Mouse (Mus musculus) midbrain, embryonic 12.5 days (tissue): ENCODE measurements around the gene Hoxa1. TPM values are rescaled to one million over a fixed set of nuclear protein-coding genes. Genes with fewer than 3 reads are reported as not detected.
A peak's percentile ranks its signal among the peaks of the same experiment; 100 is the strongest.

Source experiments
- ATAC-seq: fragments of 200-750 bp; cut with Nextera tagmentation; 2 replicates; pipeline ENCODE4 v1.8.0; 2017; ENCODE audit warnings: low read depth, moderate TSS enrichment, moderate library complexity; ENCODE audit not compliant: low FRiP score
- H3K27ac ChIP-seq: fragments of 300-500 bp; sonication (generic); replicated peaks from 2 replicates; pipeline ENCODE4 v1.5.1; 2016; ENCODE audit warnings: mild to moderate bottlenecking
- H3K27me3 ChIP-seq: fragments of 300-500 bp; sonication (generic); 2 replicates; pipeline ENCODE4 v1.6.1; 2016; ENCODE audit warnings: mild to moderate bottlenecking
- H3K36me3 ChIP-seq: fragments of 300-500 bp; sonication (generic); 2 replicates; pipeline ENCODE4 v1.6.1; 2016
- H3K4me1 ChIP-seq: fragments of 300-500 bp; sonication (generic); 2 replicates; pipeline ENCODE4 v1.6.1; 2016
- H3K4me2 ChIP-seq: fragments of 300-500 bp; sonication (generic); replicated peaks from 2 replicates; pipeline ENCODE4 v1.6.1; 2016; ENCODE audit warnings: mild to moderate bottlenecking, moderate library complexity
- H3K4me3 ChIP-seq: fragments of 300-500 bp; sonication (generic); 2 replicates; pipeline ENCODE4 v1.5.1; 2016; ENCODE audit warnings: mild to moderate bottlenecking
- H3K9ac ChIP-seq: fragments of 300-500 bp; sonication (generic); replicated peaks from 2 replicates; pipeline ENCODE4 v1.6.1; 2016; ENCODE audit warnings: mild to moderate bottlenecking, moderate library complexity
- H3K9me3 ChIP-seq: fragments of 300-500 bp; sonication (generic); 2 replicates; pipeline ENCODE4 v1.6.1; 2016; ENCODE audit warnings: mild to moderate bottlenecking
- WGBS: fragments of 180-500 bp; shearing (Covaris S2); methylation state at CpG from one replicate; pipeline ENCODE4 v1.1.7; 2016; 5-methylcytosine and 5-hydroxymethylcytosine counted together
- polyA plus RNA-seq: library from polyadenylated mRNA; unstranded; fragments of >200 nt; fragmentation: Nextera tagmentation; extraction: Ambion mirVana; gene quantifications from 2 replicates; pipeline ENCODE4 v1.2.1, GENCODE M21; 2016

Gene Hoxa1
- polyA plus RNA-seq, 1 experiment from 2014 or later: 0.83 TPM

DNA sequence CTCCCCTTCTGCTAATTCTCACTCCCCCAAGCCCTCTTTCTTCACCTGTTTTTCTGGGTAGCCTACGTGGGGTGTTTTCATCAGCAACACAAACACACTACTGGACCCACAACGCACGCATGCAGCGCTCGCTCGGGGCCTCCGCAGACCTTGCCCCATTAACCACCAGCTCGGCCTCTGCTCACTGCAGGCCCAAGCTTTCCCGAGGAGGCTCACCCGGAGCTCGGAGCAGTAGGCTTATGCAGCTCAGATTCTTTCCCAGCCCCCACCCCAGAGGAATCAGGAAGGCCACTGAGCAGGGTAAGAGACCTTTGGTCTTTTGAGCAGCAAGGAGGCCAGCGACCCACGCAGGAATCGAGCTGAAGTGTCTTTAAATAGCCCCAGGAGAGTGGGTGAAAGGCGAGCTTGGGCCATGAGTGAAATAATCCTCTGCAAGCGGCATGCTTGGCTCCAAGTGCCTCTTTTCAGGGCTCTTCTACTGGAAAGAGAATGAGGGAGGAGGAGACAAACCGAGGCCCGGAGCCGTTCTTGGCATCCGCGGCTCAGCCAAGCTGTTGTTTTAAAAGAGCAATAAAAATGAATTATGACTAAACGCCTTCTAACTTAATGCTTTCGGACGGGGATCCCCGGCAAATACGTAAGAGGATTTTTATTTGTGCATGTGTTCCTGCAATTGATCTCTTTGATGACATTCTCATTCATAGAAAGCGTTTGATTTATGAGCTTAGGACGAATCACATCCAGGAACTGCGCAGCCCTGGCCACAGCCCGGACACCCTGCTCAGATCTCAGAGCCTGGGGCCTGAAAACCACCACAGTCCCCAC is 2.6 kb upstream of the Hoxa1 start:
- no peak overlapping the region for H3K27ac ChIP-seq
- no peaks in the 10 kb centered on the region for H3K9me3 ChIP-seq
- H3K36me3 ChIP-seq: no peaks in the 10 kb centered on the region
- H3K4me3 ChIP-seq: no peak overlapping the region
- no peak overlapping the region for H3K4me2 ChIP-seq
- under 1% methylated on average over 30 of the region's 30 CpGs for WGBS
- H3K9ac ChIP-seq: no peak overlapping the region
- no peak for ATAC-seq
- peaks cover 97% of the 10 kb centered on the region for H3K27me3 ChIP-seq
- peaks cover 18% of the 10 kb centered on the region for H3K4me1 ChIP-seq

DNA sequence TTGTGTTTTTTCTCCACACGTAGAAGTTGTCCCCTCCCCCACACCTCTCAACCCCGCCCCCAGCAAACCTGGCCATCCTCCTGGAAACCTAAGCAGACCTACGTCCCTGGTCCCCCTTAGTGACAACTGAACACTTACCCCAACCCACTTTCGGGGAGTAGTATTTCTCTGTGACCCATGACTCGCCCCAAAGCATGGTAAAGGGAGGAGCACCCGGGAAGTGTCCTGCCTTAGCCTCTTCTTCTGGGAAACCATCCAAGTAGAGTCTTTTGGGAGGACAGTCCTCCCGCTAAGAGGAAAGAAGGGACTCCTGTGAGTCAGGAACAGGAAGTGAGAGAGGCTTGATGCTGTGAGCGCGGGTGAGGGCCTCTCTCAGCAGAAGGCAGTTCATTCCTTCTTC is 1.9 kb upstream of the Hoxa1 start:
- 1% methylated on average over 9 of the region's 9 CpGs for whole genome bisulfite sequencing
- no peaks in the 10 kb centered on the region for H3K36me3 ChIP-seq
- H3K9ac ChIP-seq: no peak overlapping the region
- H3K4me2 ChIP-seq: no peak overlapping the region
- no peak for ATAC-seq
- no peak overlapping the region for H3K27ac ChIP-seq
- peaks cover 97% of the 10 kb centered on the region for H3K27me3 ChIP-seq
- peaks cover 18% of the 10 kb centered on the region for H3K4me1 ChIP-seq
- H3K9me3 ChIP-seq: no peaks in the 10 kb centered on the region
- no peak overlapping the region for H3K4me3 ChIP-seq

DNA sequence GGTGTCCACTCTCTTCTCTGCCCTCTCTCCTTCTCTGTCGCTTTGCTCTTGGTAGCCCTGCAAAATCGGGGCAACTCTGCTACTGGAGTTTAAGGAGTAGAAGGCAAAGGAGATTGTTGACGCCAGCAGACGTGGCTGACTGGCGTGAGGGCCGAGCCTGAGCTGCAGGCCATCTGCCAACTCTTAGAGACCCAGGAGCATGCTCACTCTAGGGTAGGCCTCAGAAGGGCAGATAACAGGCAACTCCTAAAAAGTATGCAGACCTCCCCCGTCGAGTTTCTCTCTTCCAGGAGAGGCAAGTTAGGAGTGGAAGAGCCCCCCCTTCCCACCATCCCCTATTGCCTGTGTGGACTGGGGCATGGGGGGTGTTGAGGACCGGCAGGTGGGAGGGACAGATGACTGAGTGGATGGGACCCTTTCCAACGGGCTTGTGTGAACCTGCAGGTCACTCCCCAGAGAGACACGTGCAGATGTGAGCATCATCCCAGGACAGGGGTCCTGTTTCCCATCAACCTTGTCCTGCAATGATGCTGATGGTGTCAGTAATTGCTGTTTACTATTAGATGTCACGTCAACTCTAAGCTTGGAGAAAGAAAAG is 1.1 kb upstream of the Hoxa1 start:
- no peaks in the 10 kb centered on the region for H3K36me3 ChIP-seq
- no peak for ATAC-seq
- H3K4me3 ChIP-seq: peak overlapping the region; percentile 53
- no peak overlapping the region for H3K27ac ChIP-seq
- no peak overlapping the region for H3K9ac ChIP-seq
- 1% methylated on average over 12 of the region's 12 CpGs for WGBS
- no peaks in the 10 kb centered on the region for H3K9me3 ChIP-seq
- H3K4me2 ChIP-seq: peak overlapping the region; percentile 97
- H3K27me3 ChIP-seq: peaks cover 97% of the 10 kb centered on the region
- peaks cover 18% of the 10 kb centered on the region for H3K4me1 ChIP-seq

DNA sequence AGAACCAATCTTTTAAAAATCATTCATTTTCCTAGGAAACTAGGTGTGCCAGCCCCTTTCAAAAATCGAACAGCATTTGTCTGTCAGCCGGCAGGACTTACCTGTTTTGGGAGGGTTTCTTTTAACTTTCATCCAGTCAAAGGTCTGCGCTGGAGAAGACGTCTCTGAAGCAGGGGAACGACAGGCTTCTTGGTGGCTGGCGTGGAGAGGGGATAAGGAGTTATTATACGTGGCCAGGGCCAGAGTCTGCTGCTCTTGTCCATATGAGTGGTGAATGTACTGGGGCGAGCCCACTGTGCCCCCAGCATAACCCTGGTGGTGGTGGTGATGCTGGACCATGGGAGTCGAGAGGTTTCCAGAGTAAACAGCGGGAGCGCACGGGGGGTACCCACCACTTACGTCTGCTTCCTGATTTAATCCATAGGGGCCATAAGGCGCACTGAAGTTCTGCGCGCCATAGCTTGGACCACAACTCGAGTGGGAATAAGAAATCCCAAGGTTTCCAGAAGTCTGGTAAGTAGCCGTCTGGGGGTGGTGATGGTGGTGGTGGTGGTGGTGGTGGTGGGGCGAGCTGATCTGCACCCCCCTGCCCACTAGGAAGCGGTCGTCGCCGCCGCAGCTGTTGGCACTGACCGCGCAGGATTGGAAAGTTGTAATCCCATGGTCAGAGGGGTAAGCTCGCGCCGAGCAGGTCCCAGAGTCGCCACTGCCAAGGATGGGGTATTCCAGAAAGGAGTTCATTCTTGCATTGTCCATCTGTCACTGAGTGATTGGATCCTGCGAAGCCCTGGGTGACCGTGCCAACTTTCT is 446 bp downstream of the Hoxa1 start:
- ATAC-seq: no peak

DNA sequence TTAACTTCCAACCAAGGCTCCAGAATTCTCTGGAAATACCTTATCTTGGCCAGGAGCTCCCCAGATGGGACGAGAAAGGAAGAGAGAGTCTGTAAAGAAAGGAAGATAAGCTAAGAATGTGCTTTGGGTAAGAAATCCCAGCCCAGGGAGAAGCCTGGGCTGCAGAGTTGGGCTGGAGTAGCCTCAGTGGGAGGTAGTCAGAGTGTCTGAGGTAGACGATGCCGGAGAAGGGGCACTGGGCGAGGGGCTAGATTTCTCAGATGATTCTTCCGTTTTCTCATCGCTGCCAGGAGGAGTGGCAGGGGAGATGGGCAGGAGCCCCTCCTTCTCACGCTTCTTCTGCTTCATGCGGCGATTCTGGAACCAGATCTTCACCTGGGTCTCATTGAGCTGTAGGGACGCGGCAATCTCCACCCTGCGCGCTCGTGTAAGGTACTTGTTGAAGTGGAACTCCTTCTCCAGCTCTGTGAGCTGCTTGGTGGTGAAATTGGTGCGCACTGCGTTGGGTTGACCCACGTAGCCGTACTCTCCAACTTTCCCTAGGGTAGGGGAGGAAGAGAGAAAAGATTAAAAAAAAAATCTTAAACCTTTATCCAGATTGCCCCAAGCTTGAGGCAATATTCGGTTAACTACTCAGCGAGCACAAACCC is 1.4 kb downstream of the Hoxa1 start:
- H3K4me3 ChIP-seq: no peak overlapping the region
- peaks cover 18% of the 10 kb centered on the region for H3K4me1 ChIP-seq
- no peak overlapping the region for H3K27ac ChIP-seq
- H3K27me3 ChIP-seq: peaks cover 98% of the 10 kb centered on the region
- 2% methylated on average over 20 of the region's 20 CpGs for WGBS
- no peaks in the 10 kb centered on the region for H3K36me3 ChIP-seq
- no peak overlapping the region for H3K4me2 ChIP-seq
- ATAC-seq: no peak
- no peak overlapping the region for H3K9ac ChIP-seq
- H3K9me3 ChIP-seq: no peaks in the 10 kb centered on the region

More for the DNA sequence above, 446 bp downstream of the Hoxa1 start:
- no peak overlapping the region for H3K9ac ChIP-seq
- WGBS: 3% methylated on average over 32 of the region's 32 CpGs
- H3K4me1 ChIP-seq: peaks cover 18% of the 10 kb centered on the region
- H3K36me3 ChIP-seq: no peaks in the 10 kb centered on the region
- H3K4me3 ChIP-seq: peak overlapping the region; percentile 53
- no peaks in the 10 kb centered on the region for H3K9me3 ChIP-seq
- H3K4me2 ChIP-seq: peak overlapping the region; percentile 97
- peaks cover 97% of the 10 kb centered on the region for H3K27me3 ChIP-seq
- H3K27ac ChIP-seq: no peak overlapping the region

DNA sequence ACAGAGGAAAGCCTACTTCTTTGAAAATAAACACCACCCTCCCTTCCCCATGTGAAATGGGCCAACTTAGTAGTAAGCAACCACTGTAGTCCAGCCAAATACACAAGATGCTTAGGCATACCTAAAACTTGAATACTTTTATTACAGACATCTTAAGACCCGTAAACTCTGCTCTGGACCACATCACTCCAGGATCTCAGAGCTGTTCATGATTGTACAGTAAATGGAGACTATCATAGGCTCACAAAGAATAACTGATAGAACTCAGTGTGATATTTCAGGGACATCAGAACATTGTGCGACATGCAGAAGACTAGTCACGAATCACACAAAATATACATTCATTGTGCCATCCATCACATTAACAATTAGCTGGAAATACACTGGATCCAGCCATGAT is 2.6 kb downstream of the Hoxa1 start:
- WGBS: 44% methylated on average over 3 of the region's 3 CpGs
- H3K9ac ChIP-seq: no peak overlapping the region
- no peak overlapping the region for H3K4me2 ChIP-seq
- no peak for ATAC-seq
- H3K9me3 ChIP-seq: no peaks in the 10 kb centered on the region
- H3K4me1 ChIP-seq: peaks cover 18% of the 10 kb centered on the region
- no peak overlapping the region for H3K27ac ChIP-seq
- H3K27me3 ChIP-seq: peaks cover 97% of the 10 kb centered on the region
- no peaks in the 10 kb centered on the region for H3K36me3 ChIP-seq
- no peak overlapping the region for H3K4me3 ChIP-seq

DNA sequence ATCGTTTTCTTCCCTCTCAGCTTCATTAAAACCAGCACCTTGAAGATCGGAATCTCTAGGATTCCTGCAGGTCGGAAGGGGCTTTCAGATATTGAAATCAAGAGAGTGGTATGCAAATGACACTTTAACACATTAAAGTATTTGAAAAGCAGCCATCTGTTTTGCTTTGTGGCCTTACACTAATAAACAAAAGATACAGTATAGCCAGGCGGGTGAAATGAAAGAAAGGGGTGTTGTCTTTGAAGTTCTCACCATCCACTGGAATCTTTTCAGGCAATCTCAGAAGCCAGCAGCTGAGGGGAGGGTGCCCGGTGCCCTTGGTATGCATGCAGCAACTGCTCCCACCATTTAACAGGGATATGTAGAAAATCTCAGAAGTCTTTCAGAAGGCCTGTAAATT is 4.1 kb downstream of the Hoxa1 start:
- ATAC-seq: no peak
- Histone ChIP-seq H3K4me1 (peaks cover 15% of the 10 kb centered on the region), H3K36me3 (no peaks in the 10 kb centered on the region), H3K27me3 (peaks cover 96% of the 10 kb centered on the region), H3K4me2 (no peak overlapping the region), H3K4me3 (no peak overlapping the region), H3K27ac (no peak overlapping the region), H3K9me3 (no peaks in the 10 kb centered on the region), H3K9ac (no peak overlapping the region)
- 4% methylated on average over 5 of the region's 5 CpGs for WGBS

DNA sequence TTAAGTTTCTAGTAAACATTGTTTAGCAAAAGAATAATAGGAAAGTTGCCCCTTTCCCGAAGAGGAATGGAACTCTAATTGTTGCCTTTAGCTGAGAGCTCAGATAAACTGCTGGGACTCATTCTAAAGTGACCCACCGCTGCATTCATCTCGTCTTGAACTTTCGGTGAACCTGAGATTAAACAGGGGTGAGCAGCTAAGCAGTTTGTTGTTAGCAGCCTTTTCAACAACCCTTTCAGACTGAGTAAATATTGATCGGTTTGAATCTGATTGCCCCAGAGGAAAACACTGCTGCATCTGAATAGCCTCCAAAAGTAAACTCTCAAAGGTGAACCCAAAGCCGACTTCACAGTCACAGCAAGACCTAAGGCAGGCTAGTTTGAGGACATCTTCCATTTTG is 4.8 kb downstream of the Hoxa1 start:
- Histone ChIP-seq H3K4me2 (no peak overlapping the region), H3K4me1 (peaks cover 7% of the 10 kb centered on the region), H3K4me3 (no peak overlapping the region), H3K9ac (no peak overlapping the region), H3K27me3 (peaks cover 92% of the 10 kb centered on the region), H3K36me3 (no peaks in the 10 kb centered on the region), H3K9me3 (no peaks in the 10 kb centered on the region), H3K27ac (no peak overlapping the region)
- 2% methylated on average over 6 of the region's 6 CpGs for WGBS
- ATAC-seq: no peak

DNA sequence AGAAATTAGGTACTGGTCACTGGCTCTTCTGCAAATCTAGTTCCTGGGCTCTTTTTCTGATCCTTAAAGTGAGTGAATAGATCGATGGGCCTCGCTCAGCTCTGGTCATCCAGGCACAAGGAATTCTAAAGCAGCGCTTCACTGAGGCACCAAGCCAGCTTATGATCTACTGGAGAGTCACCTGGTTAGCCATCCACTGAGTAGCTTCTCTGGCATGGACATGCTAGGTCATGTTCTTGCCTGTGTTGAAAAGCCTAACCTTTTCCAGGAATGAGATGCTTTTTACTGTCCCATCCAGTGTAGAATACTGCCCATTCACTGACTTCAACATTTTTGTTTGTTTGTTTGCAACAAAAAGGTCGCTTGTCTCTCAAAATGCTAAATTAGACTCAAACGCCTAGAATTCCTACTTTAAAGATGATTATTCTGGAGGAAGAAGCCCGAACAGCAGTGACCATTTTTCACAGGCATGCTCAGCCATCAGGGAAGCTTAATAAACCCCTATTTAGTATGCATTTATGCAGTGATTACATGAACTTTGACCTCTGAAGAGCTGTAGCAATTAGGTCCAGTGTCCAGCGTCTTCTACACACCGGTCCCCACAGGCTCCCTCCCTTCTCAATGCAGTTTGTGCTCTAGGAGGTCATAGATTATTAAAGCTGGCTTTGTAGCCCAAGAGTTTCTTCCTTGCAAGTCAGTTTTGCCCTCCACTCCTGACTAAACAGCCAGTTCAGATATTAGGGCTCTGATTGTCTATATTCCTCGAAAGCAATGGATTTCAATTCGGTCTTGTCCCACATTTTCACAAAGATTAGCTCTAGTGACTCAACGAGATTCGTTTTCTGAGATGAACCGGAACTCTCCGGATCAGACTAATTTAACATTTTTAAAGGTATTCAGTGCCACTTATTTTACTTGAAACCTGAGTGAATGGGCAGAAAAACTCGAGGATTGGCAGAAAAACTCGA is 5.6 kb downstream of the Hoxa1 start:
- H3K36me3 ChIP-seq: no peaks in the 10 kb centered on the region
- H3K4me1 ChIP-seq: no peaks in the 10 kb centered on the region
- no peak overlapping the region for H3K4me3 ChIP-seq
- no peak overlapping the region for H3K27ac ChIP-seq
- H3K9ac ChIP-seq: no peak overlapping the region
- WGBS: 2% methylated on average over 16 of the region's 16 CpGs
- H3K27me3 ChIP-seq: peaks cover 92% of the 10 kb centered on the region
- H3K4me2 ChIP-seq: no peak overlapping the region
- no peaks in the 10 kb centered on the region for H3K9me3 ChIP-seq
- no peak for ATAC-seq

DNA sequence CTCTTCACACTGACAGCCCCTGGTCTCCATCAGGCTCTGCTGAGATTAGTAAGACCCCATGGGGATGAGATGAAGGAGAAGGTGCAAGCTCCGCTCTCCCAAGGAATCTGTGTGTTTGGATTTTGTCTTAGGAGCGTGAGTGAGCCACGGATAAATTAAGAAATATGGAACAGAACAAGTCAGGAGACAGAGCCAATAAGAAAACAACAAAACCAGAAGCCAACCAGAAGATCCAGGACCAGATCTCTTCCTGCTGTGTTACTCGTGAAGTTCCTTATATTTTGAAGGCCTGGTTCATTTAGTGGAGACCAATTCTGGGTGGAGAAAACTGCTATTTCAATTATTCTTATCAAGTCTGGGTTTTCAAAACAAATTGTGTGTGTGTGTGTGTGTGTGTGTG is 6.5 kb downstream of the Hoxa1 start:
- 3% methylated on average over 4 of the region's 4 CpGs for WGBS
- H3K9ac ChIP-seq: no peak overlapping the region
- no peaks in the 10 kb centered on the region for H3K9me3 ChIP-seq
- no peak overlapping the region for H3K4me2 ChIP-seq
- no peaks in the 10 kb centered on the region for H3K4me1 ChIP-seq
- H3K27me3 ChIP-seq: peaks cover 92% of the 10 kb centered on the region
- no peak overlapping the region for H3K4me3 ChIP-seq
- H3K36me3 ChIP-seq: no peaks in the 10 kb centered on the region
- ATAC-seq: no peak
- H3K27ac ChIP-seq: no peak overlapping the region

DNA sequence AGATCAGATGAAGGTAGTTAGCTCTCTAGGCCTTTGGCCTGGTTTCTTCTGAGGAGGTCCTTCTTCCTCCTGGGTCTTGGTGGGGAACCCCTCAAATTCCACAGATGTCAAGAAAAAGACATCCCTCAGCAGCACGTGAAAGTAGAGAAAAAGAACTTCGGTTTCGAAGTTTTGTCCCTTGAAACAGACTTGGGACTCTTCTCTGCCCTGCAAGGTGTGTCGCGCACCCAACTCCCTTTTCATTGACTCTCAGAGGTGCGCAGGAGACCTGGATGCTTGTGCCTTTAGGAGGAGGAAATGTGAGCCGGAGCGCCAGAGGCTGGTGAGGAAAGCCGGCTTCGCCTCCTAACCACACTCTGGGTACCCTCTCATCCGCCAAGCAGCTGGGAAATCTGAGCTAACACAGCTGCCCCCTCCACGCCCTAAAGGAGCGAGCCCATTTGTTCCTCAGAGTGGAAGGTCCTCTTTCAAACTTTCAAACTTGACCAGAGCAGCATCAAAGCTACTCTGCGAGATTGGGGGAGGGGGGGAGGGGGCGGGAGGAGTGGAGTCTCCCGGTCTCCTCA is 7.6 kb downstream of the Hoxa1 start:
- ATAC-seq: no peak
- Histone ChIP-seq H3K4me1 (no peaks in the 10 kb centered on the region), H3K27me3 (peaks cover 92% of the 10 kb centered on the region), H3K9ac (no peak overlapping the region), H3K4me2 (no peak overlapping the region), H3K4me3 (no peak overlapping the region), H3K9me3 (no peaks in the 10 kb centered on the region), H3K27ac (no peak overlapping the region), H3K36me3 (no peaks in the 10 kb centered on the region)
- 3% methylated on average over 16 of the region's 16 CpGs for WGBS
